Mouse (Mus musculus) lung, postnatal 25 days (tissue): ENCODE measurements around the gene Olfr1320.

Source experiments
- DNase-seq: peaks from one replicate; pipeline ENCODE4 v3.0.0; 2022; ENCODE audit warnings: low spot score

Olfr1320 gene

DNA sequence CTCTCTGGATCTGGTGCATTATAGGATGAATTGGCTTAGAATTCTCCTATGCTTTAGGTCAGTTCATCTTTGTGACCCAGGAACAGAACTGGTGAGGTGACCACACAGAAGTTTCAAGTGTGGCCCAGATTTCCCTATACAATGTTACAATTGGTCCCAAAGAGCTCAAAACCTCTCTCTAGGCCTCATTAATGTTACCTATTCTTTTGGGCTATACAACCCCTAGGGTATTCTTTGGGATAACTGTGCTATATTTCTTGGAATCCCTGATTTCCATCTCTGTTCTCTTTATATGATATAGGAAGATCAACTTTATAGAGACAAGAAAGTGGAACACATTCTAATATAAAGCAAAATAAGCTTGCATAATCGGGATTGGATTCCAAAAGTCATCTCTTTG is at the start of gene Olfr1320:
Olfr1320 (plus strand) TSS at position 301 of the 400 bp plus-strand sequence.
- DNase-seq: no peak

DNA sequence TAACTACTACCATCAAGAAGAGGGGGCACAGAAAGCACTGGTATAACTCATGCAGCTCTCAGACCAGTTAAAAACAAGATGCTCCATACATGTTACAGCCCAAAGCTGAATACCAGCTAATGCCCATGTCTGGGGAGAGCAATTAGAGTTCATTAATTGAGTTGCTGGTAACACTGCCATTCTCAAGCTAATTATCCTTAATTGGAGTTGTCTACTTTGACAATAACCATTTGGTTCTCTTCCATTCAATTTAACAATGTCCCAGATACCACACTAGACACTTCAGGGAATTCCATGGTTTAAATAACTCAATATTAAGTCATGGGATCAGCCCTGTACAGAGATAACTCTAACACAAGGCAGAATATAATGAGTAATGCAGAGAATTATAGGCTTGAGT is 44.6 kb upstream of the Olfr1320 start:
- no peak for DNase-seq

DNA sequence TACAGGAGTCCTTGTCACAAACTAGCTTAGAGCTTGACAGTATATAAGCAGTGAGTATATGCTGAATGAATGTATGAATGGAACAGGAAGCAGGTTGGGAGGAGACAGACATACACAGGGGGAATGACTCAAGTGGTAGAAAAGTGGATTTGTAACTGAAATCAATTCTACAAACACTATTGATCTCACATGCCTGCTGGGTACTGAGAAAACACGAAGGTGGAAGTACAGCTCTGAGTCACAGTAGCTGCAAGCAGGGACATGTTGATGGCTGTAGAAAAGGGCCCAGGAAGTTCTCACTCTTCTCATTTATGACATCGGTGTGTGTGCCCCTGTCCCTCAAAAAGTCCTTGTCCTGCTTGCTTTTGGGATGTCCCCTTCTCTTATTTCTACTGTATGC is 40.9 kb upstream of the Olfr1320 start:
- no peak for DNase-seq

DNA sequence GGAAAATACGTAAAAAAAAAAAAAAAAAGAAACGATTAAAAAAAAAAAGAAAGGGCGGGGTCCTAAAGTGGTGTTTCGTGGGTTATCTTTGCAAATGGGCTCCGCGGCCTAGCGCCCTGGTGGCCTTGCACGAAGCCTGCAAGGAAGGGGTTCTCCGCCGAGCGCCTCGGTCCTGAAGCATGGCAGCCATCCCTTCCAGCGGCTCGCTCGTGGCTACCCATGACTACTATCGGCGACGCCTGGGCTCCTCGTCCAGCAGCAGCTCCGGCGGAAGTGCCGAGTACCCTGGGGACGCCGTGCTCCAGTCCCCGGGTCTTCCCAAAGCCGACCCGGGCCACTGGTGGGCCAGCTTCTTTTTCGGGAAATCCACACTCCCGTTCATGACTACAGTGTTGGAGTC is 11.4 kb upstream of the Olfr1320 start:
- peak; percentile 1 for DNase-seq
